ENCODE assay signal across 8 mouse cellular contexts in the genomic region with DNA sequence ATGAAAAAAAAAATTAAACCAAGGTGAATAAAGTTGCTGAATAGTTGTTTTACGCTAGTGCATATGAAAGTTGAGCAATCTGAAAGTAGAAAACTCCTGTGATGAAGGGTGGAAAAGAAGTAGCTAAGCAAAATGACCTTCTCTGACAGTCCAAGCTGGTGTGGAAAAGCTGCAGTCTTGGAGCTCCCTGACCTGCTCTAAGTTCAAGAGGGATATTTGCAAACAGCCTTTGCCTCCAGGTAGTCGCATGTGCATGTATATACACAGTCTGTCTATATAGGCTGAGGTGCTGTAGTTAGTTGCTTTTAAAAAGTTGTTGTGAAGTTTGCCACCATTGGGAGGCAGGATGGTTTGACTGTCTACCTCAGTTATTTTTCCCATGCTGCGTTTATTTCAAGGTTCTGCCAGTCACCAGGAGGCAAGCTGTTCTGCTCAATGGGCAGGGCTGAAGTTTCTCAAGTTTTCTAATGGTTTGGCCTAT. TPM values are rescaled to one million over a fixed set of nuclear protein-coding genes. Genes with fewer than 3 reads are reported as not detected.
DNase-seq lines count a peak whose midpoint lies in the region; ATAC-seq and TF ChIP-seq lines count a peak whose summit lies in the region.

No protein-coding gene starts in this region.

- TF ChIP-seq CTCF in MEL (IDR thresholded peaks at IDR 0.05 in 2 of 3, conservative IDR thresholded peaks at IDR 0.05 in 1 of 3; ENCODE audit: control insufficient read depth in 1 of 3, insufficient read depth in 1 of 3, low read depth in 2 of 3, low read length in 3 of 3, poor library complexity in 1 of 3, severe bottlenecking in 1 of 3) = peak in 1 of 3 experiments; percentile 21; a peak in 1 of 6 replicates
- no peak for TF ChIP-seq CTCF in heart, postnatal 0 days (IDR thresholded peaks at IDR 0.05; ENCODE audit: low read depth)

- H3K79me2 ChIP-seq in MEL (ENCODE audit: control insufficient read depth, insufficient read depth, low read length, poor library complexity) = peaks cover 60% of the 10 kb centered on the region

- 8% methylated on average over 3 of the region's 3 CpGs for WGBS in heart, embryonic 13.5 days
- WGBS in heart, postnatal 0 days = 7% methylated on average over 3 of the region's 3 CpGs
- 12% methylated on average over 3 of the region's 3 CpGs for WGBS in midbrain, embryonic 12.5 days

- H3K4me3 ChIP-seq in heart, embryonic 13.5 days = peak overlapping the region; percentile 84
- peak overlapping the region; percentile 83 to 92 for H3K4me3 ChIP-seq in MEL (ENCODE audit: control insufficient read depth in 1 of 2, insufficient read depth in 1 of 2, low read depth in 2 of 2, low read length in 2 of 2)
- H3K4me3 ChIP-seq in heart, postnatal 0 days (ENCODE audit: low read depth, low read length) = peak overlapping the region; percentile 82
- H3K4me3 ChIP-seq in midbrain, embryonic 12.5 days = peak overlapping the region; percentile 66

- no peaks in the 10 kb centered on the region for H3K36me3 ChIP-seq in heart, embryonic 13.5 days
- H3K36me3 ChIP-seq in MEL (ENCODE audit: control insufficient read depth in 1 of 2, insufficient read depth in 2 of 2, low read length in 2 of 2) = peaks cover 2 to 13% of the 10 kb centered on the region in 2 experiments; a peak in 3 of 4 replicates
- no peaks in the 10 kb centered on the region for H3K36me3 ChIP-seq in heart, postnatal 0 days (replicated peaks; ENCODE audit: control insufficient read depth, insufficient read depth, low read length)
- no peaks in the 10 kb centered on the region for H3K36me3 ChIP-seq in midbrain, embryonic 12.5 days

- DNase-seq in heart, adult 8-10 months (ENCODE audit: low spot score) = no peak
- peak; percentile 49 for DNase-seq in MEL (ENCODE audit: low read depth, low spot score)
- DNase-seq in heart, postnatal 0 days (ENCODE audit: low spot score) = no peak
- no peak for DNase-seq in cerebellum, adult 11 months
- DNase-seq in natural killer cell, adult 2 months (ENCODE audit: low spot score in 2 of 2) = no peak
- no peak for DNase-seq in urinary bladder, adult 18-20 months (ENCODE audit: low spot score in 2 of 2)

- peak overlapping the region; percentile 84 for H3K4me2 ChIP-seq in heart, embryonic 13.5 days
- H3K4me2 ChIP-seq in heart, postnatal 0 days (ENCODE audit: low read depth, low read length) = peak overlapping the region; percentile 66
- peak overlapping the region; percentile 58 for H3K4me2 ChIP-seq in midbrain, embryonic 12.5 days (replicated peaks)

- peak overlapping the region; percentile 100 for H3K27ac ChIP-seq in heart, embryonic 13.5 days (replicated peaks)
- H3K27ac ChIP-seq in MEL (ENCODE audit: control insufficient read depth, low read depth, low read length) = peak overlapping the region; percentile 92
- peak overlapping the region; percentile 100 for H3K27ac ChIP-seq in heart, postnatal 0 days (ENCODE audit: low read depth)
- no peak overlapping the region for H3K27ac ChIP-seq in midbrain, embryonic 12.5 days (replicated peaks)

- H3K4me1 ChIP-seq in heart, embryonic 13.5 days = peaks cover 70% of the 10 kb centered on the region
- peaks cover 3 to 27% of the 10 kb centered on the region in 2 experiments; a peak in 3 of 4 replicates for H3K4me1 ChIP-seq in MEL (ENCODE audit: control insufficient read depth in 1 of 2, insufficient read depth in 2 of 2, low read length in 2 of 2)
- peaks cover 50% of the 10 kb centered on the region for H3K4me1 ChIP-seq in heart, postnatal 0 days (ENCODE audit: control insufficient read depth, insufficient read depth)
- H3K4me1 ChIP-seq in midbrain, embryonic 12.5 days = peaks cover 49% of the 10 kb centered on the region

- TF ChIP-seq RAD21 in MEL (IDR thresholded peaks at IDR 0.05; ENCODE audit: low read depth, low read length) = peak; percentile 19

- H3K9ac ChIP-seq in heart, embryonic 13.5 days = peak overlapping the region; percentile 98
- H3K9ac ChIP-seq in MEL (ENCODE audit: control insufficient read depth, low read depth, low read length, poor library complexity, severe bottlenecking) = peak overlapping the region; percentile 84
- H3K9ac ChIP-seq in heart, postnatal 0 days (replicated peaks; ENCODE audit: low read depth, low read length) = peak overlapping the region; percentile 88
- peak overlapping the region; percentile 94 for H3K9ac ChIP-seq in midbrain, embryonic 12.5 days (replicated peaks)

- TF ChIP-seq EP300 in MEL (IDR thresholded peaks at IDR 0.05; ENCODE audit: low read depth in 1 of 2, low read length in 2 of 2) = no peak
- no peak for TF ChIP-seq EP300 in heart, postnatal 0 days (IDR thresholded peaks at IDR 0.05; ENCODE audit: low read depth)

- ATAC-seq in heart, embryonic 13.5 days (ENCODE audit: extremely low read depth, insufficient number of reproducible peaks, low FRiP score, low TSS enrichment) = no peak
- ATAC-seq in heart, postnatal 0 days (ENCODE audit: insufficient read depth, low read depth) = no peak
- no peak for ATAC-seq in midbrain, embryonic 12.5 days (ENCODE audit: low FRiP score, low read depth)

- H3K9me3 ChIP-seq in heart, embryonic 13.5 days = no peaks in the 10 kb centered on the region
- no peaks in the 10 kb centered on the region for H3K9me3 ChIP-seq in MEL (replicated peaks; ENCODE audit: insufficient read depth, low read length)
- H3K9me3 ChIP-seq in heart, postnatal 0 days (replicated peaks; ENCODE audit: control insufficient read depth, low read length) = no peaks in the 10 kb centered on the region
- H3K9me3 ChIP-seq in midbrain, embryonic 12.5 days = no peaks in the 10 kb centered on the region

- 0 out of 4 replicates have a peak, but pooled peaks of 1 of the 2 experiments have one; percentile 20 for TF ChIP-seq POLR2A in MEL (IDR thresholded peaks at IDR 0.05; ENCODE audit: control insufficient read depth in 1 of 2, insufficient read depth in 1 of 2, low read depth in 1 of 2, low read length in 2 of 2, poor library complexity in 1 of 2)

- H3K27me3 ChIP-seq in heart, embryonic 13.5 days (replicated peaks) = no peaks in the 10 kb centered on the region
- no peaks in the 10 kb centered on the region for H3K27me3 ChIP-seq in MEL (ENCODE audit: control insufficient read depth in 1 of 2, insufficient read depth in 2 of 2, low read length in 2 of 2)
- H3K27me3 ChIP-seq in heart, postnatal 0 days (ENCODE audit: control insufficient read depth, insufficient read depth, low read length) = no peaks in the 10 kb centered on the region
- H3K27me3 ChIP-seq in midbrain, embryonic 12.5 days = no peaks in the 10 kb centered on the region

TF ChIP-seq in MEL, 35 proteins besides CTCF, POLR2A, EP300 and RAD21:
- no peak for TF ChIP-seq ZNF384 (IDR thresholded peaks at IDR 0.05; ENCODE audit: low read depth, low read length)
- TF ChIP-seq CHD1 (IDR thresholded peaks at IDR 0.05; ENCODE audit: low read depth, low read length) = no peak
- no peak for TF ChIP-seq USF2 (IDR thresholded peaks at IDR 0.05; ENCODE audit: borderline replicate concordance in 1 of 2, insufficient read depth in 1 of 2, low read depth in 1 of 2, low read length in 2 of 2)
- no peak for TF ChIP-seq RCOR1 (IDR thresholded peaks at IDR 0.05; ENCODE audit: low read depth, low read length)
- TF ChIP-seq MYB (IDR thresholded peaks at IDR 0.05; ENCODE audit: low read depth, low read length) = 0 out of 2 replicates have a peak, but pooled peaks have one; percentile 2
- TF ChIP-seq MAFK (IDR thresholded peaks at IDR 0.05; ENCODE audit: borderline replicate concordance, low read depth, low read length) = no peak
- TF ChIP-seq GABPA (IDR thresholded peaks at IDR 0.05; ENCODE audit: low read depth, low read length) = no peak
- TF ChIP-seq TCF12 (IDR thresholded peaks at IDR 0.05; ENCODE audit: low read depth, low read length) = no peak
- TF ChIP-seq SMC3 (IDR thresholded peaks at IDR 0.05; ENCODE audit: low read depth, low read length) = peak; percentile 25; the same call in 1 of the 2 replicates
- TF ChIP-seq HCFC1 (IDR thresholded peaks at IDR 0.05; ENCODE audit: low read depth, low read length) = 0 out of 2 replicates have a peak, but pooled peaks have one; percentile 18
- no peak for TF ChIP-seq ZKSCAN1 (IDR thresholded peaks at IDR 0.05; ENCODE audit: low read depth, low read length)
- no peak for TF ChIP-seq CHD2 (IDR thresholded peaks at IDR 0.05; ENCODE audit: low read length)
- TF ChIP-seq POLR2AphosphoS2 (IDR thresholded peaks at IDR 0.05; ENCODE audit: low read length) = no peak
- TF ChIP-seq ZC3H11A (IDR thresholded peaks at IDR 0.05; ENCODE audit: low read depth, low read length) = peak; percentile 21; the same call in 1 of the 2 replicates
- TF ChIP-seq NRF1 (IDR thresholded peaks at IDR 0.05; ENCODE audit: insufficient read depth, low read depth, low read length, poor library complexity, severe bottlenecking) = no peak
- TF ChIP-seq GATA1 (IDR thresholded peaks at IDR 0.05; ENCODE audit: low read depth, low read length) = no peak
- TF ChIP-seq NELFE (IDR thresholded peaks at IDR 0.05; ENCODE audit: low read depth, low read length) = no peak
- TF ChIP-seq TAL1 (IDR thresholded peaks at IDR 0.05; ENCODE audit: low read length) = no peak
- TF ChIP-seq UBTF (IDR thresholded peaks at IDR 0.05; ENCODE audit: borderline replicate concordance, insufficient read depth, low read depth, low read length) = no peak
- no peak for TF ChIP-seq KAT2A (conservative IDR thresholded peaks at IDR 0.05; ENCODE audit: low read depth, low read length)
- TF ChIP-seq ETS1 (IDR thresholded peaks at IDR 0.05; ENCODE audit: low read depth, low read length) = no peak
- no peak for TF ChIP-seq MAX (IDR thresholded peaks at IDR 0.05; ENCODE audit: low read length)
- TF ChIP-seq TBP (IDR thresholded peaks at IDR 0.05; ENCODE audit: low read depth, low read length) = no peak
- no peak for TF ChIP-seq JUND (IDR thresholded peaks at IDR 0.05; ENCODE audit: low read depth, low read length)
- no peak for TF ChIP-seq BHLHE40 (IDR thresholded peaks at IDR 0.05; ENCODE audit: borderline replicate concordance, low read depth, low read length)

RNA-seq across cellular contexts. Expression of gene Etv6, which starts 1.5 kb away (rescaled TPM):
- 12.5 and 12.8 TPM in 2 replicates for polyA plus RNA-seq in heart, embryonic 13.5 days (2015; fragmentation: Nextera tagmentation; extraction: Ambion mirVana)
- 10 to 100 TPM in 3 of 4 experiments, 1 to 10 TPM in 1; 7.9 to 13.5 (median 11.0) TPM for total RNA-seq in heart, adult 8-10 months (2022)
- 12.6 and 12.9 TPM in 2 replicates for total RNA-seq in MEL (2012; rRNA removed)
- polyA plus RNA-seq in MEL (2012; ENCODE audit: insufficient read depth in 1 of 2, insufficient read length in 2 of 2, low read depth in 1 of 2, low replicate concordance in 2 of 2, missing spikeins in 1 of 2) = 10 to 100 TPM in 1 of 2 experiments, not detected in 1; 25.9 TPM
- total RNA-seq in heart, postnatal 0 days (2014; rRNA removed; ENCODE audit: low replicate concordance) = 12.4 and 30.3 TPM in 2 replicates
- polyA plus RNA-seq in heart, postnatal 0 days (2015; fragmentation: Nextera tagmentation; extraction: Ambion mirVana) = 5.5 and 6.1 TPM in 2 replicates
- polyA plus RNA-seq in midbrain, embryonic 12.5 days (2016; fragmentation: Nextera tagmentation; extraction: Ambion mirVana) = 13.5 and 13.9 TPM in 2 replicates
